Mouse (Mus musculus): ENCODE data around the gene Trip11.

DNA sequence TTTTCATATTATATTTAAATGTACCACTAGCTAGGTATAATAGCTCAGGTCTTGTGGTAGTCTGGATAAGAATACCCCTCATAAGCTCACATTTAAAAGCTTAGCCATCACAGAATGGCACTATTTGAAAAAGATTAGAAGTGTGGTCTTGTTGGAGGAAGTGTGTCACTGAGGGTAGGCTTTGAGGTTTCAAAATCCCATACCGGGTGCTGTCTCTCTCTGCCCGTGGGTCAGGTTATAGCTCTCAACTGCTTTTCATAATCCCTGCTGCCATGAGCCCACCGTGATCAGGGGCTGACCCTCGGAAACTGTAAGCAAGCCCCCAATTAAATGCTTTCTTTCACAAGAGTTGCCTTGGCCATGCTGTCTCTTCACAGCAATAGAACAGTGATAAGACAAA is 8.2 kb downstream of the Trip11 start:
- no peak for TF ChIP-seq CTCF (IDR thresholded peaks at IDR 0.05; ENCODE audit: low read depth)
- no peak for TF ChIP-seq EP300 (IDR thresholded peaks at IDR 0.05; ENCODE audit: low read depth)

All from liver, embryonic 14.5 days (tissue).